Mouse (Mus musculus) mouse trophoblast stem cell (cell line): ENCODE measurements around the gene Crkl.

Experiments
- in situ Hi-C, 2 experiments: fragments of 300-500 bp; cut with MseI, MboI; formaldehyde crosslinking; loops; 2 replicates in 1 of 2; 3 replicates in 1 of 2; pipeline ENCODE4 v1.15.1; 2025

The Crkl gene

DNA sequence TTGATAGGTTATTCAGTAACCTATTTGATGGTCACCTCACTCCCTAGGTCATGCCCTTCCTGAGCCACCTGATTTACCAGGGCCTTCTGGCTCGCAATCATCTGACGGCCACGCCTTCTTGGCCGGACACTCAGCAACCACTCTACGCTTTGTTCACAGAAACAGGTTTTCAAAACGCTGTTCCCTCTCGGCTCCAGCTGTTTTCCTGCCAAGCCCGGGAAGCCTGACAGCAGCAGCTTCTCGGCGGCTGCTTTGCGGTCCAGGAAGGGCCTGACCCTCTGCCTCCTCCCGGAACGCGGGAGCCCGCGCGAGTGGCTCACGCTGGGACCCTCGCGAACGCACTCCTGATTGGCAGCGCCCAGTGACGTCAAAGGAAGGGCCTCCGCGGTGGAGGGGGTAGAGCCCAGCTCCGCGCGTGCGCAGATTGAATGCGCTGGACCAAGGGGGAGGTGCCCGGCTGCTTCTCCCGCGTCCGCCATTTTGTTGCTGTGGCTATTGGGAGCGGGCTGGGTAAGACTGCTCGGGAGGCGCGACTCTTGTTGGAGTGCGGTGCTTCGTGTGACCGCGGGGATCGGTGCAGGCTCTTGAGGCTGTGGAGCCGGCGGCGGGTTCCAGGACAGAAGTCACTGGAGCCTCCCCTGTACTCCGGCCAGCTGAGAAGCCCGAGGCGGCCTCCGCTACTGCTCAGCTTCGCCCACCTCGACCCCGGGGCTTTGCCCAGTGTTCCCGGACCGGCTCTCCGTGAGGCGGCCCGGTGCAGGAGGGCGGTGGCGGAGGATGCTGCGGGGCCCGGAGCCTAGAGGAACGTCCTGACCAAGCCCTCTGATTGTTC, at the start of gene Crkl:
Gene Crkl (plus strand): TSS at position 447 of the 832 bp plus-strand sequence.
- in situ Hi-C loops: no loop called here

- in situ Hi-C loops: no loop called here
These were observed 48.9 kb upstream of the Crkl start for GRCm38 (mm10) chr16:17402855-17403254.

DNA sequence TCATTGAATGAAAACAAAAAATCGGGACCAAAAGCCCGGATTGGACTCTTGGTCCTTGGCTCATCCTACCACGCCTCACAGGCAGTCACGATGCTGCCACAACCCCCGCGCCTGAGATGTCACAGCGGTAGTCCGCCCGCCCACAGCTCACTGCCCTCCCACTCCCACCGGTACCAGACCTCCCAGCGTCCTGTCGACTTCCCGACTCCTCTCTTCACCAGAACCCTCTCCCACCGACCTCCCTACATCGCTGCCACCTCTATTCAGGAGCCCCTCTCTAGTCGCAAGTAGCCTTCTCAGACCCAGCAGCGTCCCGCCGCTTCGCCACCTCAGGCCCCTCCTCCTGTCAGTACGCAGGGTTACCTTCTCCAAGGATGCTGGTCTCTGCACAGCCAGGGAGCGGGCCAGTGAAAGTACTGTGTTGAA, 46.5 kb upstream of the Crkl start:
- in situ Hi-C loops: no loop called here

DNA sequence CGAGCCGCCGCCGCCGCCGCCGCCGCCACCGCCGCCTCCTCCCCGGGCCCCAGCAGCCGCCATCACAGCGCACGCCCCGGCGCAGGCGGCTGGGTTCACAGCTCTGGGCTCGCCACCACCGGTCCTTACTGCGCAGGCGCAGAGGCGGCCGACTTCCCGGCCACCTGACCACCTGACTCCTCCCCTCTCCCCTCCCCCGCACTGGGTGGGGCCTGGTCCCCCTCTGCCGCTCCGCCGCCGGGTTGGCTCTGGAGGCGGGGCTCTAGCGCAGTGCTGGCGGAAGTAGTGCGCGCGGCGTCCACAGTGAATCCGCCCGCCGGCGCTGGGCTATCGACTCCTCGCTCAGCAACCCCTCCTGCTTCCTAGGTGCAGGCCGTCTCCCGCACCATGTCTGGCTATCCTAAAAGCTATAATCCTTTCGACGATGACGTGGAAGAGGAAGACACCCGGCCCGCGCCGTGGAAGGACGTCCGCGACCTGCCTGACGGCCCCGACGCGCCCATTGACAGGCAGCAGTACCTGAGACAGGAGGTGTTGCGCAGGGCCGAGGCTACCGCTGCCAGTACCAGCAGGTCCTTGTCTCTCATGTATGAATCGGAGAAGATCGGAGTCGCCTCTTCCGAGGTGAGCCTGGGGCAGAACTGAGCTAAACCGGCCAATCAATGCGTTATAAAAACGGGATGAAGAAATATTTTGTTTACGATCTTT, 45.9 kb upstream of the Crkl start, which contains the start of the genes Snap29 and Pi4ka:
Gene Snap29 (plus strand): TSS at position 251 of the 708 bp plus-strand sequence.
Gene Pi4ka (minus strand): TSS at position 579 of the 708 bp plus-strand sequence.
- in situ Hi-C loops: no loop called here

DNA sequence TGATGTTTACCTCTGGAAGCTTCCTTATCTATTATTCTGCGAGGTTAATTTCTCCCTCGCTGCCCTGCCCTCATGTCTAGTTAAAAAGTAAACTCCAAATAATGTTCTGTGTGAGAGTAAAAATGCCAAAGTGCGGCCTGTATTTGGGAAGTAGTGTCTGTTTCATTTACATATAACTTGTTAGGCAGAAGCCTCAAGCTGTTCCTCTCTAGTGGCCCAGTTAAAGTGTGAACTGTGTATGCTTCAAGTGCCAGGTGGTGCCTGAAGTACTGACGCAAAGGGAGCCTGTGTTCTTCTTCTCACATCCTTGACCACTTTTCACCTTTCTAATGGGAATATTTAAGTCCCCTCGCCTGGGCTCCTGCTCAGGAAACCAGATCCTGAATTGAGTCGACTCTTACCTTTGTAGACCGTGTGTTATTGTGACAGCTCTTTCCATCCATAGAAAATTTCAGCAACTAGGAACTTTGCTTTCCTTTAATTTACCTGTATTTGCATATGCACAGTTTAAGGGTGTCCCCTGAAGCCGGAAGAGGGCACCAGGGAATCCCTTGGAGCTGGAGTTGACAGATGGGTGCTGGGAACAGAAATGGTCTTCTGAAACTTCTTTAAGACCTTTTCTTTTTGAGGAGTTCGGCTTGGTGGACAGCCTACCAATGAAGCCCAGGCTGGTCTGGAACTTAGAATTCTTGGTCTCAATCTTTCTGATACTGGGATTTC, 45.1 kb upstream of the Crkl start:
- in situ Hi-C loops: no loop called here

DNA sequence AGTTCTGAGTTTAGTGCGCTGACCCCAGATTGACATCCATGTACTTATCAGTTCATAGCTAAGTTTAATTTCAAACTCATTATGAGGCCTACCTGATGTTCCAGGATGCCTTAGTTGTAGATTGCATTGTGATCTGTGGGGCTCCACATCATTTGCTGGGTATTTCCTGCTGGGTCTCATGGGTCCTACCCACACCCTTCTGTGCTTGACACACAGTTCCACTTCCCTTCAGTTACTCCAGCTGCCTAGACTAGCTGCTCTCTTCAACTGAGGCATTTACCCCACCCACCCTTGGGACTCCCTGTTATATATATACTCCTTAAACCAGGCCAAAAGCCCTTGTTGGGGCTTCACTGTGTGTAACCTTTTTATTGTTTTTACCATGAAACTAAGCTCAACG, 42.7 kb upstream of the Crkl start:
- in situ Hi-C loops: no loop called here

DNA sequence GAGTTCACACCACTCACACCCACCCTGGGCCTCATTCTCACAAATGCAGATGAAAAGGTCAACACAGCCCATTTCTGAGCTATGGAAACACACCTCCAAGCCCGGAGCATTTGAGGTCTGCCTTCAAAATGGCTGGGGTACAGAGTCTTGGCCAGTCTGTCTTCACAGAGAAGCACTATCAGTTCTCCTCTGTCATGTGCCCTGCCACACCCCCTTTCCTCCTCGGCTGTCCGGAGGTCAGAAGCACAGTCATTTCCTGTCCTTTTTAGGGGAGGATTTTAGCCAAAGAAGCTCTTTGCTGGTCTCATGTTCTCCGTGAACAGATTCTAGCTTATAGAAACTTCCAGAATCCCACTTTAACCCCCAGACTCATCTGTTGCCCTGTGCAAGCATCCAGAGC, 41.6 kb upstream of the Crkl start:
- in situ Hi-C loops: no loop called here

DNA sequence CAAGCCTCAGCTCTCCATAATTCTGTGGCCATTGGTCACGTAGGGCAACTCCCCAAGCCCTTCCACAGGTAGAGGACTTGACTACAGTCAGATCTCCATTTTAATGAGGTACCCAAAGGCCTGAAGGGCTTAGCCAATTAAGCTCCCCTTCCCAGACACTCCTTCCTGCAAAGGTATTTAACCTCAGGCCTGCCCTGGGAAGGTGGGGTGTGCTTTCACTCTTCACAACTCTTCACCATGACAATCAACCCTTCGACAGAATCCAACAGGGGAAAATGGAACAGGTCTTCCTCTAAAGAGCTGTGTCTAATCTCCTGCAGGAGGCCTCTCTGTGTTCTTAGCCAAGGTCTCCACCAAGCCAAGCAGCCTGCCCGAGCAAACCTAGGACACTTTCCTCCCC, 28.8 kb upstream of the Crkl start:
- in situ Hi-C loops: no loop called here

DNA sequence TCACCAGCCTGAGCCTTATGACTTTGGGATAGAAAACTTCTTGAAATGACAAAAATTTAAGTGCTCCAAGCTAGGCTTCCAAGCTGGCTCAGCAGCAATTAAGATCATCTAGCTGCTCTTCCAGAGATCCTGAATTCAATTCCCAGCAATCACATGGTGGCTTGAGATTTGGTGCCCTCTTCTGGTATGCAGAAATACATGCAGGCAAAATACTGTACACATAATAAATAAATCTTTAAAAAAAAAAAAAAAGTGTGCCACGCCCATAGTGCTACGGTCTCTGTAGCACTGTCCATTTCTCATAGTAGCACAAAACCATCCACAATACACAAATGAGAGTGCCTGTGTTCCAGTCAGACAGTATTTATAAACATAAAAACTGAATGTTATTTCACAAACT, 19.2 kb upstream of the Crkl start:
- in situ Hi-C loops: no loop called here

- in situ Hi-C loops: no loop called here
These were observed 557 bp downstream of the Crkl start for GRCm38 (mm10) chr16:17452373-17452715.

- in situ Hi-C loops: no loop called here
These were observed 5.1 kb downstream of the Crkl start for GRCm38 (mm10) chr16:17456901-17457300.

- in situ Hi-C loops: no loop called here
These were observed 8.5 kb downstream of the Crkl start for GRCm38 (mm10) chr16:17460254-17460653.

DNA sequence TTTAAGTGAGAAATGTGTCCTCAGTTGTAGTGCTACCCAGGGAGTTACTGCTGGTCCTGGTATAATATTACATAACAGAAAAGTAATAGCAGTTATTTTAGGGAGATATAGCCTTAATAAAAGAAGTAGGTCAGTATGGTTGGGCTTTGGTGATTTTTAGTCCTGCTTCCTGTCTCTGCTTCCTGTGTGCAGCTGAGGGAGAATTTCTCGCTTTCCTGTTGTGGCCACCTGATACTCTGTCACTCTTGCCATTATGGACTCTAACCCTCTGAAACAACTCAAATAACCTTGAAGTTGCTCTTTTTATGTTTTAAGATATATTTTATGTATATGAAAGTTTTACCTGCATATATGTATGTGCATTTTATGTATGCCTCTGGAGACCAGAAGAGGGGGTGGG, 9.8 kb downstream of the Crkl start:
- in situ Hi-C loops: no loop called here

- in situ Hi-C loops: no loop called here
These were observed 11.4 kb downstream of the Crkl start for GRCm38 (mm10) chr16:17463184-17463583.

DNA sequence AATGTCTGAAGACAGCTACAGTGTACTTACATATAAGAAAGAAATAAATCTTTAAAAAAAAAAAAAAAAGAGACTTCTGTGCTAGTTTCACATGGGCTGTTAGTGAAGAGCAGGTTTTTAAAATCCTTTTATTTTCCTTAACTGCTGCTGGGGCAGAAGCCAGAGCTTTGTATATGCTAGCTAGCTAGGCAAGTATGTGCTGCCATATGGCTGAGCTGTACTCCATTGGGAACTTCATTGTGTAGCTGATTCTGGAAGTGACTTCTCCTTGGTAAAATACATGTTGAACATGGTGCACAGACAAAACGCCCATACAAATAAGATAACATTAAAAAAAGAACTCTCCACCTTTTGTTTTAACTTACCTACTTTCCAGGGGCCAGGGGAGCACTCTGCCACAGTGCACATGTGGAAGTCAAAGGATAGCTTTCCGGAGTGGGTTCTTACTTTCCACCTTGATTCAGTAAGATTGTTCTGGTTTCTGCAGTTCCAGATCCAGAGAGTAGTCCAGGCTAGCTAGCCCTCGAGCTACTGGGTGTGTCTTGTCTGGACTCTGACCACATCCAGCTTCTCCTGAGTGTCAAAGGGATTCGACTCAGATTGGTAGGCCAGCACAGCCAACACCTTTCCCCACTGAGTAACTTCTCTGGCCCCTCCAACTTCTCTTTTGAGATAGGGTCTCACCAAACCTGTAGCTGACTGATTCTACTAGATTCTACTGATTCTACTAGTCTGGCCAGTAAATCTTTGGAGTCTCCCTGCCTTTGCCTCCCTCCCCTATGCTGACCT, 15.3 kb downstream of the Crkl start:
- in situ Hi-C loops: no loop called here

- in situ Hi-C loops: no loop called here
These were observed 20.7 kb downstream of the Crkl start for GRCm38 (mm10) chr16:17472498-17472897.

GRCm38 (mm10) chr16:17474091-17474490, 22.3 kb downstream of the Crkl start:
- in situ Hi-C loops: no loop called here

GRCm38 (mm10) chr16:17474761-17475160, 23.0 kb downstream of the Crkl start:
- in situ Hi-C loops: no loop called here

- in situ Hi-C loops: no loop called here
These were observed 23.5 kb downstream of the Crkl start for GRCm38 (mm10) chr16:17475326-17475725.

GRCm38 (mm10) chr16:17478331-17478943, 26.6 kb downstream of the Crkl start:
- in situ Hi-C loops: no loop called here

DNA sequence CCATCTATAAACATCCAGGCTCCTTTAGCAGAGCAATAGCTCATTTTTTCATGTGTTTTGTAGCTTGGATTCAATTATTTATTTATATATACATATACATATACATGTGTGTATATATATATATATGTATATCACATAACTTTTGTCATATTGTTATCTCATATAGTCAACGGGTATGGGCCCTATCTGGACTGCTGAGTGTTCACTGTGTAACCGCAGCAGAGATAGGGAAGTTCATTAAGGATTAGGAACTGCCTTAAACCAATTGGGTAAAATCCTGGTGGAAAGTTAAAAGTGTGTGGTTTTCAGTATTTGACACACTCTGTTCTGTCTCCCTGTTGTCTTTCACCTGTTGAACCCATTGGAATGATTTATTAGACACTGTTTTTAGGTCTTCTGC, 29.7 kb downstream of the Crkl start:
- in situ Hi-C loops: no loop called here
